Mouse (Mus musculus) adrenal gland, postnatal 36 days (tissue): ENCODE data around the gene Brf1. TPM values are rescaled to one million over a fixed set of nuclear protein-coding genes. Genes with fewer than 3 reads are reported as not detected.

Experiments used
- DNase-seq, 2 experiments: peaks; one replicate each; pipeline ENCODE4 v3.0.0; 2021; ENCODE audit warnings: mixed read lengths in 1 of 2
- long read RNA-seq, 2 experiments: library from polyadenylated mRNA; stranded (forward); transcript quantifications; one replicate each; pipeline ENCODE4 v2.0.0; 2021; ENCODE audit warnings: borderline sequencing depth in 2 of 2
- total RNA-seq, 2 experiments: library from RNA; stranded (reverse); gene quantifications; 2 replicates each; pipeline ENCODE4 v1.2.3; 2021

Gene Brf1
- 10 to 100 TPM; 42.9 to 49.6 TPM for total RNA-seq
- long read RNA-seq, experiment 1, partial matches to known transcripts: 1 of 12 reads
- long read RNA-seq, experiment 1, other reads (novel, unspliced or antisense): 10 of 12 reads
- long read RNA-seq, experiment 2, partial matches to known transcripts: 2 of 7 reads
- long read RNA-seq, experiment 2, other reads (novel, unspliced or antisense): 4 of 7 reads

GRCm38 (mm10) chr12:113000294-113001132 lies at the start of gene Brf1:
TSS of gene Brf1 (minus strand) at chr12:113000704.
- DNase-seq: peak; percentile 97 to 98

DNA sequence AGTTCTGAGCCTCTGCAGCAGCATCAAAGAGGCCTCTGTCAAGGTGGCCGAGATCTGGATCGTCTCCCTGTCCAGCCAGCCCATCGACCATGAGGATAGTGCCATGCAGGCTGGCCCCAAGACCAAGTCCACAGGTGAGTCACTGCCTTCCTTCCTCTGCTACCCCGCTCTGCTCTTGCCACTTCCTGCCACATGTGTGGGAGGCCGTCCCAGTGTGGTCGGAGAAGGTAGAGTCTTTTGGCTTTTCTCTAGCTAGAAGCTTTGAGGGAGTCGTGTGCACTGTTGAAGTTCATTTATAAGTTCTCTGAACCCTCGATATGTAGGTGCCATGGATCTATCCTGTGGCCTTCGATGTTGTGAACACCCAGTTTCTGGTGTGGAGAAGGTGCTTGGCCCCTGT lies 49.3 kb upstream of the Brf1 start:
- no peak for DNase-seq

DNA sequence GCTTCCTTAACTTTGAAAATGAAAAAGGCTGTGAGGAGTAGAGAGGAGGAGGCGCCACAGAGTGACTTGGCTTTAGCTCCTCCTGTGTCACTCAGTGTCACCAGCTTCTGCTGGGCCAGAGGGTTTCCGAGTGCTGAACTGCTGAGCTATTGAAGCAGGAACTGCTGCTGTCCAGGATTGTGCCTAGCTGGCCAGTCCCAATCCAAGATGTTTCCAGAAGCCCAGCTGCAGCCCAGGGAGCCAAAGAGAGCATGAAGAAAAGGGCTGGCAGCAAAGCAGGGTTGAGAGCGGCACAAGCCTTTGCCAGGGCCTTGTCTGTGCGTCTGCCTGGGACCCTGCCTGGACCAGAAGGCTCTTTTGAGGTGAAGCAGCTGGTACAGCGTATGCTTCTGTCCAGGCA lies 47.6 kb upstream of the Brf1 start:
- no peak for DNase-seq

DNA sequence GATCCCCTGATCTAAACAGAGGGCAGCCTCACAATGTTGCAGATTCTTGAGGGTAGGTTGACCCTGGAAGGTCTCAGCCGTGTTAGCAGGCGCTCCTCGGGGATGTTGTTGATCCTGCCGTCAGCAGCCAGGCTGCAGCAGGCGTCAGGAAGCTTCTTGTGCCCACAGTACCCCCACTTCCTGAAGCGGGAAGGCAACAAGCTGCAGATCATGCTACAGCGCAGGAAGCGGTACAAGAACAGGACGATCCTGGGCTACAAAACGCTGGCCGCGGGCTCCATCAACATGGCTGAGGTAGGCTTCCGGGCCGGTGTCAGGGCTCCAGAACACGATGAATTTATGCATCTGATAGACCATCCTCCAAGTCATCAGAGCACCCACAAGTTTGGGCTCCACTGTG lies 46.4 kb upstream of the Brf1 start:
- no peak for DNase-seq

DNA sequence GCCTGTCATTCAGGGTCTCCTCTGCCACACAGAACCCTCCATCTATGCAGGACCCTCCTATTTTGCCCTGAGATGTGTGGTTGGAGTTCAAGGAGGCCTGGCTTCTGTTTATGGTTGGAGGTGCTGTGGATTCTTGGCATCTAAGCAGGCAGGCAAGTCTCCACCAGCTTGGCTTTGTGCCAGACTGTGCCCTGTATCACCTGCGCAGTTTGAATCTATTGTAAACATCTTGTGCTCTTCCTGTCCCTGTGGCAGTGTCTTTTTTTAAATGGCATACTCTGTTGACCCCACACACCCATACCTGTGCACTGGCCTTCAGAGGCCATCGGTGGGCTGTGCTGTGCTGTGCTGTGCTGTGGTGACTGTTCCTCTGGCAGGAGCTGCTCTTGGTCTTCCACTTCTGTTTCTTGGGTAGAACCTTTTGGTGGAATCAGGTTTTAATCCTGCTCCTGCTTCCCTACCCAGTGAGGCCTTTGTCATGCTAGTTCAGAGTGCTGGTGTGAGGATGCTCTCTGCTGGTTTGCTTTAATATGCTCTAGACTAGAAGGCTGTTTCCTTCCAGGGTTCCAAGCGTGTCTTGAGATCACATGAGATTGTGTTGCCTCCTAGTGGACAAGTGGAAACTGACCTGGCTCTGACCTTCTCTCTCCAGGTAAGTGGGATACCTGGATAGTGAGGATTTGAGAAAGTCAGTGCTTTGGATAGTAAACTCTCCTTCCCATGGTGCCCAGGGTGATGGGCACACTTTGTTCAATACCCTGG lies 44.6 kb upstream of the Brf1 start:
- peak in 1 of 2 experiments; percentile 27 for DNase-seq

DNA sequence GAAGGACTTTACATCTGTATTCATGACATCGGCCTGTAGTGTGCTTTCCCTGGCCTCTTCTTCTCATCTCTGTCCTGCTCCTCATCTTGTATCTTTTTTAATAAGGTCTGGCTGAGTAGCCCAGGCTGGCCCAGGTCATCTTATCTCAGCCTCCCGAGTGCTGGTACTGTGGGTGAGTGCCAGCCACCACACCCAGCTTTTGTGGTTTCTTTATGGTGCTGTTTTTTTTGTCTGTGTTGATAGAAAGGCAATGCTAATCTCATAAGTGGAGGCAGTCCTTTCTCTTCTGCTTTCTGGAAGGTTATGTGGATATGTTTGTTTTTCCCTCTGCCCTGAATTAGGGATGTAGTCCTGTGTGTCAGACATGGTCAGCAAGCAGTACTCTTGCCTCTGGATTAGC lies 42.0 kb upstream of the Brf1 start:
- DNase-seq: no peak

GRCm38 (mm10) chr12:113041481-113042439 lies 41.3 kb upstream of the Brf1 start:
- DNase-seq: peak; percentile 17 to 29

DNA sequence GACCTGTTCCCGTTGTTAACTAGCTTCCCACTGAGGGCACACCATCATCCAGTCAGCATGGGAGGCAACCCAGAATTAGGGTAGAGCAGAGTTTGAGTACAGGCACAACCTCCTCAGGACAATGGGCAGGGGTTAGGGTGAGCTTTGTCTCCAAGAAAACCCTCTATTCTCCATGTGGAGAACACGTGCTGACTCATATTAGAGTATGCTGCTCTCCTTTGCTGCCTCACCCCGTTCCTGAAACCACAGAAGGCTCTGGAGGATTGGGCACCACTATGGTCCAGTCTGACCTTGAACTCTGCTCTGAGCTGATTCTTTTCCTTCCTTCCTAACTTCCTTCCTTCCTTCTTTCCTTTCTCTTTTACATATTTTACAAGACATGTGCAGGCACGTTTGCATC lies 37.9 kb upstream of the Brf1 start:
- no peak for DNase-seq

DNA sequence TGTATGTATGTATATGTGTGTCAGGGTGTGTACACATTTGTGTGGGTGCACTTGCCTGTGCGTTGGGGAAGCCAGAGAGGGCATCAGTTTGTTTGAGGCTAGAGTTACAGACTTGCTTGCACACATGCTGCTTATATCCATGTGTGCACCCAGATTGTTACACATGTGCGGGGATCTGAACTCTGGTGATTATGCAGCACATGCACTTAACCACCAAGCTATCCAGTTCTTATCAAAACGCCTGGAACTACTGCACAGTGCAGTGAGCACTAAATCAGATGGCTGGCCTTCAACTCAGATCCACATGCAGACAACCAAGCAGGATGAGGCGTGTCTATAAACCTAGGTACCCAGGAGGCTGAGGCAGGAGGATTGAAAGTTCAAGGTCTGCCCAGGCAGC lies 36.5 kb upstream of the Brf1 start:
- no peak for DNase-seq

DNA sequence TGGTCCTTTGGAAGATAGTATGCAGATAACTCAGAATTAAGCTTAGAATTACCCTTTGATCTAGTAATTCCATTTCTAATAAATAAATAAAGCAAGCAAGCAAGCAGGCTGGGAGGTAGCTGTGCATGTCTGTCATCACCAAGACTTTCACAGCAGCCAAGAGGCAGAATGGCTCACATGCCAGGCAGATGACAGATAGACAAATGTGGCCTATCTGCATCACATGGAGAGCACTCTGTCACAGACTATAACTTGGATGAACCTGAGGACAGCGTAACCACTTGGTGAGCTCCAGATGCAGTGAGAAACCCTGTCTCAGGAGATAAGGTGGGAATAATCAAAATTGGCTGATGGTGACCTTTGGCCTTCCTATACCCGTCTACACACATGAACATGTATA lies 34.6 kb upstream of the Brf1 start:
- DNase-seq: no peak

- DNase-seq: peak in 1 of 2 experiments; percentile 26
Measured at GRCm38 (mm10) chr12:113032296-113033250, 32.1 kb upstream of the Brf1 start.

- no peak for DNase-seq
Measured at GRCm38 (mm10) chr12:113031441-113031840, 30.9 kb upstream of the Brf1 start.

DNA sequence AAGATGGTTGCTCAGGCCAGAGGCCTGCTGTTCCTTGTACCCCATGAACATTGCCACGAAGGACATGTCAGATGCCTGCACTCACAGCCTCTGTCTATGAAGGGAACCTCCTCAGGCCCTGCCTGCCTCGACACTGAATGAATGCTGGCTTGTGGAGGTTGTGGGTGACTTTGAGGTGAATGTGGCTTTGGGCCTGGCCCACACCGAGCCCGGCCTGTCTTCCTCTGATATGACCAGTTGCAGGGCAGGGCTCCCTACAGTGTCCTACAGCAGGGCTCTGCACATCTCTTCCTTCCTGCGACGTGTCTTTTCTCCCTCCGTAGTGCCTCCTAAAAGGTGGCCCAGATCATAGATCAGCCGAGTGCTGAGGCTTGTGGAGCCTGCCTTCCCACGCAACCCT lies 30.5 kb upstream of the Brf1 start:
- no peak for DNase-seq

DNA sequence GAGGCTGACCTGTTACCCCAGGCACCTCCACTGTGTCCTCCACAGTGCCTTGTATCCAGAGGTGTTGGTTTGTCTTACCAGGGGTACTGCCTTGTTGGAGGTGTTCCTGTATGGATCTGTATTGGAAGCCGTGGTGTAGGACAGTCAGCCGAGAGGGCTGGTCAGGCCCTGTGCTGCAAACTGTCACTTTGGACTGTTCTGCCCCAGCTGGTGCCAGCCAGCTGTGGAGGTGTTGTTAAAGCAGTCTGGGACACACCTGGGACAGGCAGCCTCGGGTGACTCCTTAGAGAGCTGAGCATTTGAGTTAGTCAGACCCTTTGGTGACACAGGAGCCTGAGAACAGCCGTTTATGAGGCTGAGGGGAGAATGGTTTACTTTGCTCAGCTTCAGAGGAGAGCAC lies 29.5 kb upstream of the Brf1 start:
- no peak for DNase-seq

- no peak for DNase-seq
Measured at GRCm38 (mm10) chr12:113028898-113029297, 28.4 kb upstream of the Brf1 start.

DNA sequence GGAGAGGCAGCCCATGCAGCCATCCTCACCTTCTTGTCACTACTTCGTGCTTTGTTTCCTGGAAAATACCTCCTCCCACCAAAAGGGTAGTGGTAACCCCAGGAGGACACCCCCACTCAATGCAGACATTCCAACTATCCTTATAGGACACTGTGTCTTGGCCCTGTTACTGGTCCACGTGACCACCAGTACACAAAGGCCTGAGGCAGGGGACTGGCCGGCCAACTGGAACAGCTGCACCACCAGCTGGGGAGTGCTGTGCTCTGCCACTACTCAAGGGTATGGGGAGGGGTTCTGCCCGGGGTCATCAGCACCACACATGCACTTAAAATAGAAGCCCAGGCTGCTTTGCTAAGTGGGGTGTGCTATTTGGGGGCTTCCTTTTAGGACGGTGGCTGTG lies 27.6 kb upstream of the Brf1 start:
- no peak for DNase-seq

DNA sequence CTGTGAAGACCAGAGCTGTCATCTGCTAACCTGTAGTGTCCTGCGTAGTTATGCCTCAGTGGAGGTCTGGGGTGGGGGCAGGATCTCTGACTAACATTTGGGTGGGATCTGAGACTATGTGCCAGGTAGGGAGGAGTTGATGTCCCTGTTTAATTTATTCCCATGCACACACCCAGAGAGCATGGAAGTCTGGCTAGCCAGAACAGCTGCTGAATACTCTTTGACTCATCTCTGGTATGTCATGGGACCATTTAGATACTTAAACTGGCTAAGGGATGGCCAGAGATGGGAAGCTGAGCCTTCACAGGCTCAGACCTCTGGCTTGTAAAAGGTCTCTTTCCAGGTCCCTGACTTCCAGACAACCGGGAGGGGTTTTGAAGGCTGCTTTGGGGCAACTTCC lies 27.0 kb upstream of the Brf1 start:
- no peak for DNase-seq

DNA sequence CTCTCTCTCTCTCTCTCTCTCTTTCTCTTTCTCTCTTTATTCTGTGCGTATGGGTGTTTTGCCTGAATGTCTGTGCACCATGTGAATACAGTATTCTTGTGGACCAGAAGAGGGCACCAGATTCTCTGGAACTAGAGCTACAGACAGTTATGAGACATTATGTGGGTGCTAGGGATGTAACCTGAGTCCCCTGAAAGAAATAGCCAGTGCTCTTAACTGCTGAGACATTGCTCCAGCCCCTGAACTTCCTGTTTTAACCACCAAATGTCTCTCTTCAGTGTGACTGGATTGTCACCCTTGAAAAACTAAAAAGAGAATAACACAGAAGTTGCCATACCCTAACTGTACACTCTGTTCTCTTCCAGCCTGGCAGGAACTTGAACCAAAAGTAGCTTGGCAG lies 26.1 kb upstream of the Brf1 start:
- DNase-seq: no peak

DNA sequence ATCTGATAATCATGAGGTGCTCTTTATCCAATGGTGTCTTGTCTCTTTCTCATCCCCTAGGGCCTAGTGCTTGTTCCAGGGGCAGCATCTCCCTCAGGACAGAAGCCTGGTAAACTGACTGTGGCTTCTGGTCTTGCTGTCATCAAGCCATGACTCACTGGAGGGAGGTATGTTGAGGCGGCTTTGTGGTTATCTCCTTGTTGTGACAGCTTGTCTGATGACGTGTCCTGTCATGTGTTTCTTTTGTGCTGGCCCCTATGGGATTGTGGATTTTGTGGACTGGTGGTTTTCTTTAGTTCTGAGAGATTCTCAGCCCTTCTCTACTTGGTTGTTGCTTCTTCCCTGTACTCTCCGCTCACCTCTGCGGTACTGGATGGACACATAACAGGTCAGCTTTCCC lies 22.6 kb upstream of the Brf1 start:
- DNase-seq: peak; percentile 28 to 34

GRCm38 (mm10) chr12:113021488-113021887 lies 21.0 kb upstream of the Brf1 start:
- no peak for DNase-seq

DNA sequence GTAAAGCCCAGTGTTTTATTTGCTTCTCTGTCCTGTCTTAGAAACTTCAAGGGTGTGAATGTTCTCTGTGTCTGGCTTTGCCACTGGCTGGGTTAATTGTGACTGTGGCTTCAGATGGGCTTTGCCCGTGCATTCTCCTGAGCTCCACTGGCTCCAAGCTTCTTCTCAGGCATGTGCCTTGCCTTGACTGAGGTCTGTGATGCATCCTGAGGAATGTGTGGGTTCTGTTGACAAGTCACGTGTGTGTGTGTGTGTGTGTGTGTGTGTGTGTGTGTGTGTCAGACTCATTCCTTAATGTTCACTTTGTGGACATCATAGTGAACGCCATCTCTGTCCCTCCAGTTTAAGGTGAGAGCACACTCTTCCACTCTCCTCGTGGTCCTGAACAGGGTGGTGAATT lies 18.3 kb upstream of the Brf1 start:
- DNase-seq: no peak
